Mouse (Mus musculus): Measurements from ENCODE around the gene Nefh. TPM values are rescaled to one million over a fixed set of nuclear protein-coding genes. Genes with fewer than 3 reads are reported as not detected.

Gene Nefh
- total RNA-seq, 2 experiments from 2014 or later: 21.1 to 43.5 TPM

DNA sequence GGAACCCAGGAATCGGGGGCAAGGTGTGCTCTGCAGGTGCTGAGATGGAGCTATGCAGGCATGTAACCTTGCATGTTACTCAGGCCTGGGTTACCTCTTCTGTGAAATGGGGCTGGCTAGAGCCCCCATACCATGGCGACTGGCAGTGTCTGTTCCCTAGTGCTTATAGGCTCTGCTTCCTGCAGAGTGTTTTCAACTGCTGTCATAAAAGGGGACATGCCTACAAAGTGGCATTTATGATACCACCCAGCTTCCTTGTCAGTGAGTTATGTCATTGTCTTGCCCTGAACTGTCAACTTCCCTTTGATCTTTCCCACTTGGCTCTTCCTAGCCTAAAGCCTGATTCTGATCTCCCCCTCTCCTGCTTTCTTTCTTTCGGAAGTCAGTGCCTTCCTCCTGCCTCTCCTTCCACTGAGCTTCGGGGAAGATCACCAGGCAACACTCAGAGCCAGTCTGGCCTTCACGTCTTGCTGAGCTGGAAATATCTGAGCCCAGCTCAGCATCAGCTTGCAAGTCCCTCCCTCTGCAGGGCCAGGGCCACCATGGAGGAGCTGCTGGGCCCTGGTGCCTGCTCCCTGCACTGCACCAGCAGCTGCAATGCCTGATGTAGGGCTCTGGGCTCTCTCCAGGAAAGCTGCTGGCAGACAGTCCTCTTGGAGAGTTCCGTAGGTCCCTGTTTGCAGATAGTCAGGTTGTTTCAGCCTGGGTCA is 15.4 kb upstream of the Nefh start:
- no peak for ATAC-seq (replicated peaks; ENCODE audit: low FRiP score, low TSS enrichment, poor library complexity, severe bottlenecking)

DNA sequence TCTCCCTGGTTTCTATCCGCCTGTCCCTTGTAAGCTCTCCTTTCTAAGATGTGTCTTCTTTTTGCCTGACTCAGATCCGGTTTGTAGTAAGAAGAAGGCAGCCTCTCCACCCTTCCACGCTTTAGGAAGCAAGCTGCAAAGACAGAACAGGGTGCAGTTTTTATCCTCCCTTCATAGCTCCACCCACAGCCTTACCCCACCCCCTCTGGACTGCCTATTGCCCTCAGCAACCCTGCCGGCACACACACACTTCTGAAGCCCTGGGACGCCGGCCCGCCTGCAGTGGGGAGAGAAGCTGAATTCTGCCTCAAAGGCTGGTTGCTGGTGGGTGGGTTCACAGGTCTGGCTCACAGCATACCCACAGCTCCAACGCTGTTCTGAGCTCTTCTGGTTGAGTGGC is 6.1 kb upstream of the Nefh start:
- ATAC-seq (replicated peaks; ENCODE audit: low FRiP score, low TSS enrichment, poor library complexity, severe bottlenecking): peak; percentile 72

DNA sequence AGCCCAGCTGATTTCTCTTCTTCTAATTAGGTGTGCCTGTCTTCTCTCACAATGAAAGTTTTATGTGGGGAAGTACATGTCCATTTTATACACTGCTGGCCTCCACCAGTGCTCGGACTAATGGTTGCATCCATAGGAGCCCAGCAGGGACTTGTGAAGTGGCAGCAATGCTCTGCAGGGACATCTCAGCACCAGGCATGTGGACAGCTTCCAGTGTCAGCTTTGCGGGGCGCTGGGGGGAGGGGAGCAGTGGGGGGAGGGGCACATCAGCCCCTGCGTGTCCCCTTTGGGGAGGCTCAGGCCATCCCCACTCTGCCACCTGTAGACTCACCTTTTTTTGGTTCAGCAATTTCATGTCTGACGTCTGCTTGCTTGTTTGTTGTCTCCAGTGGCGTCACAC is 5.5 kb upstream of the Nefh start:
- ATAC-seq (replicated peaks; ENCODE audit: low FRiP score, low TSS enrichment, poor library complexity, severe bottlenecking): no peak

DNA sequence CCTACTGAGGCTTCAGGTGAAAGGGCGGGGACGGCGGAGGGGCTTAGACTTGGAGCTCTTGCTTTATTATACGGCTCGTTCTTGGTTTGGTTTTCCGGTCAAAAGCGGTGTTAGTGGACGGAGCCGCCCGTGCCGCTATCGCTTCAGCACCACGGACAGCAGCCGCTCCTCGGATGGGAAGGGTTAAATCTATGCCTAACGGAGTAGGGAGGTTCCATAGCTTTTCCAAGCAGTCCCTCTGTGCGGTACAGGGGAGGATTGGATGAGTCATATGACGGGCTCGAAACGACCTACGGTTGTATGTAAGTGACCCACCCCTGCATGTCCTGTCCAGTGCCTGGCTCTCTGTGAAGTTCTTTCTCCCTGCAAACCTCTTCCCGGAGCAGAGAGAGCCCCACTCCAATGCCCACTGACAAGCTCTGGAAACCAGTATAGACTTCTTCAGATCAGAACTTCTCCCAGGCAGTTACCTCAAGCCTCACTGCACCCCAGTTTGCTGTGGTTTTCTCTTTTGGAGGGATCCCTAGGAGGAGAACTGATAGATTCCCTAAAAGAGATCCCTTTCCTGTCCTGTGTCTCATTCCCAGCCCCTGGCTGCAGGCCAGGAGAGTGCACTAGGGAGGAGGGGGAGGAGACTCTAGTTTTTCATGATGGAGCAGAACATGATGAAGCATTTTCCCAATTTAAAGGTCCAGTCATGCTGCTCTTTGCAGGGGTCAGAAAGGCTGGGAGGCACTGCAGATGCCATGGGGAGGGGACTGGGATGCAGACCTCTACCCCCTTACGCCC is 1.6 kb upstream of the Nefh start:
- no peak for ATAC-seq (replicated peaks; ENCODE audit: low FRiP score, low TSS enrichment, poor library complexity, severe bottlenecking)

DNA sequence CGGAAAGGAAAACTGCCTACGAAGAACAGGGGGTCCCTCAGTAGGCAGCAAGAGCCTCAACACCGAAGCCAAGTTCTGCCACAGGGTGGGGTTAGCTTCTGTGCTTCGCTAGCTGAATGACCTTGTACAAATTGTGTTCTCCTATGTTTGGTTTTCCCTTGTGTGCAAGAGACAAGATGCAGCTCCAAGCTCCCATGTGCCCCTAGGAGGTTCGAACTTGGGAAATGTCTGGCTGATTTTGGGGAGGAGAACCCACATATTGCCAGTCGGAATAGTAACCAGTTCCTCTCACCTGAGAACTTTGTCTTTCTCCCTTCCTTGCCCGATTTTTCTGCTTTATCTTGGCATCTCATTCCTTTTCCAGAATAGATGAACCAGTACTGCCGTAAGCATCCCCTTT is 928 bp upstream of the Nefh start:
- no peak for ATAC-seq (replicated peaks; ENCODE audit: low FRiP score, low TSS enrichment, poor library complexity, severe bottlenecking)

DNA sequence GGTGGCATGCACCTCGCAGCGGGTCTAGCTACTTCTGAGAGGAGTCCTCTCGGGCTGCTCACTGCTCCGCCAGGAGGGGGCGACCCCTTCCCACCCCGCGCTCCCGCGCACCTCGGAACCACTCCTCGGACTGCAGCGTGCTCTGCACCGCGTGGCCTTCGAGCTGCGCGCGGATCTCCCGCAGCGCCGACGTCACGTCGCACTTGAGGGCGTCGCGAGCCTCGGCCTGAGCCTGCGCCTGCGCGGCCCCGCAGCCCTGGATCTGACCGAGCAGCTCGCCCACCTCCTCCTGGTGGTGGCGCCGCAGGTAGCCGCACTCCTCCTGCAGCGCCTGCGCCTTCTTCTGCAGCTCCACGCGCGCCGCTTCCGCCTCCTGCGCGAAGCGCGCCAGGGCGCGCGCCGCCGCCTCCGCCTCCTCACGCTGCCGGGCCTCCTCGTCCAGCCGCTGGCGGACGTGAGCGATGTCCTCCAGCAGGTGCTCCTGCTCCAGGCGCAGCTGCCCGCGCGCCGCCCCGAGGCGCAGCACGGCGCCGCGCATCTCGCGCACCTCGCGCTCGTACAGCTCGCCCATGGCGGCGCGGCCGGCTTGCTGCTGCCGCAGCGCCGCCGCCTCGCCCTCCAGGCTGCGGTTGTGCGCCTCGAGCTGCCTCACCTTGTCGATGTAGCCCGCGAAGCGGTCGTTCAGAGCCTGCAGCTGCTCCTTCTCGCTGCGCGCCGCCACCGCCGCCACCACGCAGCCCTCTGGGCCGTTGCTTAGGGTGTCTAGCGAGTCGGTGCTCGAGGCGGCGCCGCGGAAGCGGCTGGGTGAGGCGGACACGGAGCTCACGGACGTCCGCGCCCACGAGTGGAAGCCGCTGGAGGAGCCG is 684 bp downstream of the Nefh start:
- ATAC-seq (replicated peaks; ENCODE audit: low FRiP score, low TSS enrichment, poor library complexity, severe bottlenecking): peak; percentile 77

DNA sequence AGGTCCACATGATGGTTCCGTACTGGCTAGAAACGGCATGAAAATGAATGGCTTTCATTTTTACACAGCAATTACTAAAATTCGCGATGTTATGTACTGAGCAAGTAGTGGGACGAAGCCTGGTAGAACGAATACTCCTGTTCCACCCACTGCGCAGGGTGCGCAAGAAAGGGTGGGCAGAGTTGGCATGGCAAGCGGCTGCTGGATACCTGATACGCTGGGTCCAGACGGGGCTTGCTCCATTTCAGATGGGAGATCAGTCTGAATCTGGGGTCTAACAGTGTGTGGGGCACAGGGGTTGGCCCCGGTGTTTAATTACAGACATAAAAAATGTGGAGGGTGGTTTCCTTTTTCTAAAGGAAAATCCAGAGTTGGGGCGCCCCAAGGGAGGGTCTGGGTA is 1.3 kb downstream of the Nefh start:
- peak; percentile 48 for ATAC-seq (replicated peaks; ENCODE audit: low FRiP score, low TSS enrichment, poor library complexity, severe bottlenecking)

DNA sequence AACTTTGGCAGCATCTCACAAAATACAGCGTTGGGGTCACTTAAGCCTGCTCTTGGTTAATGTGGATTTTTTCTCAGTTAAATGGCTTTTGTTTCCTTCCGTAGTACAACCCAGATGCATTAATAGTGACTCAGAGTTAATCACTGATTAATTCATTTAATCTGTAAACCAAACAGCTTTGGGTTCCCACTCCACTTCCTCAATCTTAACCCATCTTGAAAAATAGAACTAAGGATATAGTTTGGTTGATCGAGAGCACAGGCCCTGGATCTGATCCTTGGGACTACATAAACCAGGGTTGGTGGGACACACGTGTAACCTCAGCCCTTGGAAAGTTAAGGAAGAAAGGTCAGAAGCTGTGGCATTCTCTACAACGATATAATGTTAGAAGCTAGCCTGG is 11.6 kb downstream of the Nefh start:
- no peak for ATAC-seq (replicated peaks; ENCODE audit: low FRiP score, low TSS enrichment, poor library complexity, severe bottlenecking)

DNA sequence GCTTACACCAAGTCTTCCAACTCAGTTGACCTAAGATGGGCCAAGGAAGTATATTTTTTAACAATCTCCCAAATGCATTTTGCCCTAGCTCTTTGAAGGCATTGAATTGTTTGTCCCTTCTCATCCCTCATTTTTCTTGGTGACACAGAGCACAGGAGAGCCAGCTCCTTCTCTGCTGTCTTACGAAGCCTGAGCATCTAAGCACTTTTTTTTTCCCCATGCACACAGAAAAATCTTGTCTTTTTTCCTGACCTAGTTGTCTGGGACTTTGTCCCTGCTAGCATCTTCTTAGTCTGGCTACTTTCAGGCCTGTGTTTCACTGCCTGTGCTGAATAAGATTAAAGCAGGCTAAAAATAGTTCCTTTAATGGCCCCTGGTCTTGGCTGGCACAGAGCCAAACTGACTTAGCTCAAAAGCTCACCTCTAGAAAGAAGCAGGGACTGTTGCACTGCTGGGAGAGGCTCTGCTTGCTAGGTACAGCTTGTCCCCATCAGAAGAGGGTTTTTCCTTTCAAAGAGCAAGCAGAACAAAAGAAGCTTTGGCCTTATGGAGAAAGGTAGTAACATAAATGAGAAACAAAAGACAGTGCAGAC is 16.8 kb downstream of the Nefh start:
- no peak for ATAC-seq (replicated peaks; ENCODE audit: low FRiP score, low TSS enrichment, poor library complexity, severe bottlenecking)

DNA sequence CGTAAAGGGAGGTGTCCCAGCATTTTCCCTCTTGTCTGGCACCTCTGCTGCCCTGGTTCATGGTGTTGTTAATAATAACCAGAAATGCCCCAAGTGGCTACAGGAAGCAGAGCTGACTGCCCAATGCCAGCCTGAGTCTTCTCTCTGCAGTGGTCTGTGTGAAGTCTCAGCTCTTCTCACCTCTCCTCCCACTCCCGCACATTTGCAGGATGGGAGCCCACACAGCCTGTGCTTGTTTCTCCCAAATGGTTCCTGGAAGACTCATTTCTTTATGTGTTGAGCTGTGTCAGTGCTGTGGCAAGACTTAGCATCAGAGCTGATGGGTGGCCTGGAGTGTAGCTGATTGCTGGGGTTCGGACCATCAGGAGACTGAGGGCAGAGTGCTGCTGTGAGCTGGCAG is 20.6 kb downstream of the Nefh start:
- ATAC-seq (replicated peaks; ENCODE audit: low FRiP score, low TSS enrichment, poor library complexity, severe bottlenecking): no peak

DNA sequence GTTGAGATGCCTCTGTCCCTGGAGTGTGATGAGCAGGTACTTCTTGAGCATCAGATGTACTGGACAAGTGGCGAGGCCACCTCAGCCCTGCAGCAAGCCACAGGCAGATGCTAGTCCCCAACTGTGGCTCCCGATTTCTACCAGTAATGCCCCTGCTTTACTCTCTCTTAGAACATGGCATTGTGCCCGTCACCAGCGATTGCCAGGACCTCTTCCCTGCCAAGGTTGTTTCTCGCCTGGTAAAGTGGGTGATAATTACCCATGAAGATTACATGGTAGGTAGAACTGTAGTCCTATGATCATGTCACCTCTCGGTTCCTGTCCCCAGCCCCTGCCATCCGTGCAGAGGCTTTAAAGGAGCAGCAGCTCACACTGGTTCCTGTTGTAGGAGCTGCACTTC is 26.1 kb downstream of the Nefh start:
- no peak for ATAC-seq (replicated peaks; ENCODE audit: low FRiP score, low TSS enrichment, poor library complexity, severe bottlenecking)

DNA sequence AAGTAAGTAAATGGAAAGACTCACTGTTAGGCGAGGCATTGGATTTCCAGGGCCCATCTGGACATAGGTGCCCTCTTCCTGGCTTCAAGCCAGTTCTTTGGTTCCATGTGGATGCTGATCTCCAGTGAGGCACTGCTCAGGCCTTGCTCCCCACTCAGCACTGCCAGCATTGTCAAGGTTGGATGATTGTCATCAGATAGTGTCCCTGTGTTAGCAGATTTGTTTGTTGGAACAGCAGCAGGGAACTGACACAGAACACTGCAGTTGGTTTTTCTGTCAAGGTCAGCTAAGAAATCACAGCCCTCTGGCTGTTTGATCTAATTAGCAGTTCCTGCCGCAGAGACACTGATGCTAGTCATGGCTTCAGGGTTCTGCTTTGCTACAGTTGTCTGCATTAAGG is 26.6 kb downstream of the Nefh start:
- no peak for ATAC-seq (replicated peaks; ENCODE audit: low FRiP score, low TSS enrichment, poor library complexity, severe bottlenecking)

DNA sequence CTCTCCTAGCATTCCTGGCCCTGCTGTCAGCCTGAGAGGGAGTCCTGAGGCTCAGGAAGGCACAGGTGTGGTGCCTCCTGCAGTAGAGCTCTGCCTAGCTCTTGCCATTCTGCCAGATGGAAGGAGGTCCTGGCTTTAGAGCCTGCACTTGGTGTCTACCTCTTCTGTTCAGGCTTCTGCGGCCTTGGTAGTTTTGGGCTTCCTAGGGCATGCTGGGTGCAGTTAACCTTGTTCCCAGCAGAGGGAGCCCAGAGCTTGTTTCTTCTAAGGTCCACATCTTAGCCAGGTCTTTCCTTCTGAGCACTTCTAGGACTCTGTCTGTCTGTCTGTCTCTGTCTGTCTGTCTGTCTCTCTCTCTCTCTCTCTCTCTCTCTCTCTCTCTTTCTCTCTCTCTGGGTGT is 31.8 kb downstream of the Nefh start:
- peak; percentile 78 for ATAC-seq (replicated peaks; ENCODE audit: low FRiP score, low TSS enrichment, poor library complexity, severe bottlenecking)

DNA sequence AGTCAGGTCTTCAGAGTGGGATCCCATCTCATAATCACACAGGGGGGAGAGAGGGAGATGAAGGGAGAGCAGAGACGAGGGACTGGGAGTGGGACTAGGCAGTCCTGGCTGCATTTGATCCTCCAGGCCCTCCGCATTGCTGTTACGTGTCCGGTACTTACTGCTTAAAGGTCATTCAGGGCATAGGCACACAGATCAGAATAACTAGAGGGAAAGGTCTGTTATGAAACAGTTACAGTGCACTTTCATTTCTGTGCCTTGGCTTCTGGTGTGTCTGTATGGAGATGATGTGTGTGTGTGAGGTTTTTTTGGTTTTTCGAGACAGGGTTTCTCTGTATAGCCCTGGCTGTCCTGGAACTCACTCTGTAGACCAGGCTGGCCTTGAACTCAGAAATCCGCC is 41.6 kb downstream of the Nefh start:
- ATAC-seq (replicated peaks; ENCODE audit: low FRiP score, low TSS enrichment, poor library complexity, severe bottlenecking): no peak

DNA sequence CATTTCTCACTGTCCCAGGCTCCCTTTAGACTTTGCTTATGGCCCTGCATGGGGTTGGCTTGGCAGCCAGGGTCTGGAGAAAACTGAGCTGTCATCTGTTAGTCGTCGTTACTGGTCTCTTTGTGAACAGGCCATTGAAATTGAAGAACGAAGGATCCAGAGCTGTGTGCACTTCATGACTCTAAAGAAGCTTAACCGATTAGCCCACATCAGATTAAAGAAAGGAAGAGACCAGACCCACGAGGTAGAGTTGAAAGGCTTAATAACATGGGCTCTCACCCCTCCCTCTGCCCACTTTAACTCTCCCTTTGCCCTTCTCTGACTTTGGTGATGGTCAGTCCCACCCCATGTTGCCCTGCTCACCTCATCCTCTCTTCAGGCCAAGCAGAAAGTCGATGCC is 45.9 kb downstream of the Nefh start:
- no peak for ATAC-seq (replicated peaks; ENCODE audit: low FRiP score, low TSS enrichment, poor library complexity, severe bottlenecking)

DNA sequence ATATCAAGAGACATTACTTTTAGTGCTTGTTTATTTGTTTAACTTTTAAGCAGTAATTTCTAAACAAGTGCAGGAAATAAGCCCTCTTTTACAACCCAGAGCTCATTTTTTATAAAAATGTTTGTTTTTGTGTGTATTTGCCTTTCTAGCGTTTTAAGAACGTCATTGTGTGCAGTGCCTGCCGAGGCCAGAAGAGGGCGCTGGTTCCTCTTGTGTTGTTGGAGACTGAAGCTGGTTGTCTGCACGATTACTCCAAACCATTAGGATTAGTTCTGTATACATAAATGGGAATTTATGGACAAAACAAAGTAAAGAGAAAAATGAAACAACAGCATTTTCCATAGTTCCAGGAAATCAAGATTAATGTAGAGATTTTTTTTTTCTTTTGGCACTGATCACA is 47.4 kb downstream of the Nefh start:
- no peak for ATAC-seq (replicated peaks; ENCODE audit: low FRiP score, low TSS enrichment, poor library complexity, severe bottlenecking)

DNA sequence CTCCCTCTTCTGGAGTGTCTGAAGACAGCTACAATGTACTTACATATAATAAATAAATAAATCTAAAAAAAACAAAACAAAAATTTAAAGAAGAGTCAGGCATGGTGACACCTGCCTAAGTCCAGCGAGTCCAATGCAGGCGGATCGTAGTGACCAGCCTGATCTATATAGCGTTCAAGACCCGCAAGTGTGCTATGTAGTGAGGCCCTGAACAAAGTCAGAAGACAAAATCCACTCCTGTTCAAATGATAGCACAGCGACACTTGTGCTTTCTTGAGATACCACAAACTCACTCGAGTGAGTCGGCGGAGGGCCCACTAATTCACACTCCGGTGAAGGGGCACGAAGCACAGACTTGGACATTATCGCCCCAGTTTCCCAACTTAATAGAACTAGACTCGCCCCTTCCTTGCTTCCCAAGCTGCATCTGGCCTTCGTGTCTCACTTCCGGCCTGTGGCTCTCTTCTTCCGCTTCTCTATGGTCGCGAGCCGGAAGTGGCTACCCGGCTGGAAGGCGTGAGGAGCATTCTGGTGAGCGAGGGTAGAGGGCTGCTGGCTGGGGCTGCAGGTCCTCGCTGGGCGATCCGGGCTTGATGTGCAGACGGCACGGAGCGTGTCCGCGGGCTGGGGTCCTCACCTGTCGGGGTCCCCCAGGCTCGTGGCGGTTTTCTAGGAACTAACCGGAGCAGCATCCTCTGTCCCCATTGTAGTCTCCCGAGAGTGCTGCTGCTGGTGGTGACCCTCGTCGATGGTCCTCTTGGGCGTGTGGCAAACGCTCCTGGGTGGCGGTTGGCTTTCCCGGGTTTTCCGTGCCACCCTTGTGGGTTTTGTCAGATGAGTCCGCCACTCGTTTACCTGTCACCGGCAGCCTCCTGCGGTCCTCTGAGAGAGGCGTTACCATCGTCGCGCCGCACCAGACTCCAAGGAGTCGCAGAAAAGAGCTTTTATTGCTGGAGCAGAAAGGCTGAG is 52.7 kb downstream of the Nefh start, which contains the start of gene Thoc5:
Thoc5 (plus strand) TSS at position 473 of the 969 bp plus-strand sequence.
- ATAC-seq (replicated peaks; ENCODE audit: low FRiP score, low TSS enrichment, poor library complexity, severe bottlenecking): peak; percentile 97
